Mouse (Mus musculus) stomach, postnatal 0 days (tissue): Measurements from ENCODE around the gene Psmc6.

Source experiments
- CTCF ChIP-seq: IDR thresholded peaks from 2 replicates; pipeline ENCODE4 v1.5.1; 2016; ENCODE audit warnings: antibody characterized with exemption, low read depth, mild to moderate bottlenecking, moderate library complexity
- EP300 ChIP-seq: optimal IDR thresholded peaks from 2 replicates; pipeline ENCODE3; 2016; ENCODE audit warnings: antibody characterized with exemption

DNA sequence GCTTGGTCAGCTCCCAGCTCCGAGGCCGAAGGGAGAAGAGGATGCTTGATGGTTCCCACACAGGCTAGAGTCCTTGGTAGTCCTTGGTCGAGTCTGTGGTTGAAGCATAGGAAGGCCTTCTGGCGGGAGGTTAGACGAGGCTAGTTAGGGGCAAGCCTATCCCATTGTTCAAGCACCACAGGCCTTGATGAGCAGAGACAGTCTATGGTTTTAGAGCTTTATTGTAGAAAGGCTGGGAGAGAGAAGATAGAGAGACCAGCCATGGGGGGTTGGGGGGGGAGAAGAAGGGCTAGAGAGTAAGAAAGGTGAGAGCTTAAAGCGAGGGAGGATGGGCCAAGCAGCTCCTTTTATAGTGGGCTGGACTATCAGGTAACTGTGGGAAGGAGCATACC is 35.6 kb downstream of the Psmc6 start:
- TF ChIP-seq CTCF (no peak), EP300 (no peak)
